Mouse (Mus musculus) 3134 (cell line): ENCODE measurements around the gene P3h3.
A peak's percentile ranks its signal among the peaks of the same experiment; 100 is the strongest.
"Not testable (repeated sequence)": the region's sequence is repeated elsewhere in the genome, so short reads cannot be mapped to it uniquely, and the experiment has no call there.

Experiments used
- DNase-seq: peaks from one replicate; pipeline ENCODE4 v3.0.0-alpha.2; 2011; ENCODE audit warnings: low spot score; ENCODE audit not compliant: insufficient read length; ENCODE audit errors: extremely low read depth

Gene P3h3

GRCm38 (mm10) chr6:124834512-124835081 is 23.0 kb downstream of the P3h3 start:
- no peak for DNase-seq

GRCm38 (mm10) chr6:124831649-124832048 is 25.9 kb downstream of the P3h3 start:
- no peak for DNase-seq

GRCm38 (mm10) chr6:124831199-124831598 is 26.4 kb downstream of the P3h3 start:
- not testable (repeated sequence) for DNase-seq

GRCm38 (mm10) chr6:124829799-124830700 is 27.5 kb downstream of the P3h3 start:
- peak; percentile 79 for DNase-seq

GRCm38 (mm10) chr6:124828868-124829798 is 28.4 kb downstream of the P3h3 start, which contains the start of the genes Usp5 and Cdca3:
Gene Usp5 (minus strand): TSS chr6:124829484.
Gene Cdca3 (plus strand): TSS chr6:124829547.
- DNase-seq = peak; percentile 99

GRCm38 (mm10) chr6:124828101-124828592 is 29.4 kb downstream of the P3h3 start:
- DNase-seq = peak; percentile 75

- no peak for DNase-seq
Observed at GRCm38 (mm10) chr6:124822049-124822448, 35.5 kb downstream of the P3h3 start.

- no peak for DNase-seq
Observed at GRCm38 (mm10) chr6:124820891-124821290, 36.7 kb downstream of the P3h3 start.

GRCm38 (mm10) chr6:124817971-124818370 is 39.6 kb downstream of the P3h3 start:
- DNase-seq = no peak

- no peak for DNase-seq
Observed at GRCm38 (mm10) chr6:124817563-124817962, 40.0 kb downstream of the P3h3 start.

GRCm38 (mm10) chr6:124817125-124817524 is 40.4 kb downstream of the P3h3 start:
- no peak for DNase-seq

GRCm38 (mm10) chr6:124816611-124817010 is 40.9 kb downstream of the P3h3 start:
- DNase-seq = no peak

GRCm38 (mm10) chr6:124814858-124815774 is 42.4 kb downstream of the P3h3 start:
- no peak for DNase-seq

- no peak for DNase-seq
Observed at GRCm38 (mm10) chr6:124814448-124814847, 43.1 kb downstream of the P3h3 start.

- peak; percentile 83 for DNase-seq
Observed at GRCm38 (mm10) chr6:124813933-124814332, 43.6 kb downstream of the P3h3 start, which contains the start of gene Tpi1. Gene Tpi1 (minus strand): TSS chr6:124814296.

GRCm38 (mm10) chr6:124813496-124813895 is 44.1 kb downstream of the P3h3 start:
- DNase-seq = peak; percentile 78

- DNase-seq = no peak
Observed at GRCm38 (mm10) chr6:124812848-124813247, 44.7 kb downstream of the P3h3 start.

- no peak for DNase-seq
Observed at GRCm38 (mm10) chr6:124811701-124812560, 45.6 kb downstream of the P3h3 start.

- no peak for DNase-seq
Observed at GRCm38 (mm10) chr6:124811403-124811665, 46.2 kb downstream of the P3h3 start.
